Mouse (Mus musculus) forebrain, embryonic 15.5 days (tissue): ENCODE data around the gene Samt4. TPM values are rescaled to one million over a fixed set of nuclear protein-coding genes. Genes with fewer than 3 reads are reported as not detected.
"Not testable (repeated sequence)": the region's sequence is repeated elsewhere in the genome, so short reads cannot be mapped to it uniquely, and the experiment has no call there.

Experiments used
- ATAC-seq: fragments of 200-750 bp; cut with Nextera tagmentation; replicated peaks from 2 replicates; pipeline ENCODE4 v1.8.0; 2017; ENCODE audit warnings: mild to moderate bottlenecking, moderate TSS enrichment, moderate library complexity
- H3K27ac ChIP-seq: fragments of 300-500 bp; sonication (generic); replicated peaks from 2 replicates; pipeline ENCODE4 v1.5.1; 2015; ENCODE audit warnings: mild to moderate bottlenecking, inconsistent platforms
- H3K27me3 ChIP-seq: fragments of 300-500 bp; sonication (generic); 2 replicates; pipeline ENCODE4 v1.6.1; 2015; ENCODE audit warnings: inconsistent platforms
- H3K36me3 ChIP-seq: fragments of 300-500 bp; sonication (generic); 2 replicates; pipeline ENCODE4 v1.6.1; 2015; ENCODE audit warnings: mild to moderate bottlenecking, inconsistent platforms
- H3K4me1 ChIP-seq: fragments of 300-500 bp; sonication (generic); 2 replicates; pipeline ENCODE4 v1.6.1; 2015; ENCODE audit warnings: inconsistent platforms
- H3K4me2 ChIP-seq: fragments of 300-500 bp; sonication (generic); replicated peaks from 2 replicates; pipeline ENCODE4 v1.6.1; 2015; ENCODE audit warnings: mild to moderate bottlenecking, inconsistent platforms
- H3K4me3 ChIP-seq: fragments of 300-500 bp; sonication (generic); 2 replicates; pipeline ENCODE4 v1.5.1; 2015; ENCODE audit warnings: mild to moderate bottlenecking, inconsistent platforms
- H3K9ac ChIP-seq: fragments of 300-500 bp; sonication (generic); replicated peaks from 2 replicates; pipeline ENCODE4 v1.6.1; 2015; ENCODE audit warnings: mild to moderate bottlenecking, inconsistent platforms
- H3K9me3 ChIP-seq: fragments of 300-500 bp; sonication (generic); 2 replicates; pipeline ENCODE4 v1.6.1; 2016; ENCODE audit warnings: inconsistent platforms
- WGBS: fragments of 180-500 bp; shearing (Covaris S2); methylation state at CpG from one replicate; pipeline ENCODE4 v1.1.7; 2015; ENCODE audit warnings: mixed read lengths; 5-methylcytosine and 5-hydroxymethylcytosine counted together
- polyA plus RNA-seq: library from polyadenylated mRNA; unstranded; fragments of >200 nt; fragmentation: Nextera tagmentation; extraction: Ambion mirVana; gene quantifications from 2 replicates; pipeline ENCODE4 v1.2.1, GENCODE M21; 2015

Samt4 gene
- not detected in 2 replicates for polyA plus RNA-seq

DNA sequence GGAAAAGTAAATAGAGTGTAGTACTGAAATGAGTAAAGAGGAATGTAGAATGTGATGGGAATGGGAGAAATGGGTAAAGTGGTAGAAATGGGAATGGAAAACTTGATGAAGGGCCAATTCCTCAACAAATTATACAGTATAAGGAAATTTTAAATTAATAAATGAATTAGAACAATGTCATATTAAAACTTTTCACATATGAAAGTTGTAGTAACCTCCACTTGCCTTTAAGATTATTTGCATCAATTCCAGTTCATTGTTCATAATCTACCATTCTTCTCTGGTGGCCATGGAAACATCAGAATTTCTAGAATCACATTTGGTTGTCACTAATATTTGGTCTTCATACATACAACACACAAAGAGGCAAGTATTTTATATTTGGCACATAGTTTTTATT, at the start of gene Samt4:
Samt4 (plus strand) TSS at position 301 of the 400 bp plus-strand sequence.
- ATAC-seq, result no peak

DNA sequence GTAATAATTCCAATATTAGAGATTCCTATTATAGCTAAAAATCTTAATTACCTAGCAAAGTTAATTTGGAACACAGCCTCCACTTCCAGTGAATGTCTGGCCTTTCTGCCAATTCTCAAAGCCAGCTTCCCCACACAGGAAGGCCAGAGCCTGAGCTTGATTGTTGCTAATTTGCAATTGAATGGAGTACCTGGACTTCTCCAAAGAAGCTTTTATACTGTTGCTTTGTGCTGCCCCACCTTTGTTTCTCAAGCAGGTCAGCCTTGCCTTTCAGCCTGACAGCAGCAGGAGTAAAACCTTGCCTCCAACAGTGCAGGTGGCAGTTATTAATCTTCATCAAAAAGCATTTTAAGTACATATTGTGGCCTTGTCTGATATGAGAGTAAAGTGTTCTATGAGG, 38.1 kb upstream of the Samt4 start:
- not testable (repeated sequence) for H3K4me3 ChIP-seq, H3K27me3 ChIP-seq, H3K4me2 ChIP-seq

More for the DNA sequence above, at the start of gene Samt4:
- no peaks in the 10 kb centered on the region for H3K27me3 ChIP-seq
- no peaks in the 10 kb centered on the region for H3K36me3 ChIP-seq
- H3K4me1 ChIP-seq, result no peaks in the 10 kb centered on the region
- no peak within 1 kb of the TSS for H3K4me2 ChIP-seq
- H3K9ac ChIP-seq, result no peak within 1 kb of the TSS
- H3K9me3 ChIP-seq, result no peaks in the 10 kb centered on the region
- H3K27ac ChIP-seq, result no peak within 1 kb of the TSS
- no peak within 1 kb of the TSS for H3K4me3 ChIP-seq

DNA sequence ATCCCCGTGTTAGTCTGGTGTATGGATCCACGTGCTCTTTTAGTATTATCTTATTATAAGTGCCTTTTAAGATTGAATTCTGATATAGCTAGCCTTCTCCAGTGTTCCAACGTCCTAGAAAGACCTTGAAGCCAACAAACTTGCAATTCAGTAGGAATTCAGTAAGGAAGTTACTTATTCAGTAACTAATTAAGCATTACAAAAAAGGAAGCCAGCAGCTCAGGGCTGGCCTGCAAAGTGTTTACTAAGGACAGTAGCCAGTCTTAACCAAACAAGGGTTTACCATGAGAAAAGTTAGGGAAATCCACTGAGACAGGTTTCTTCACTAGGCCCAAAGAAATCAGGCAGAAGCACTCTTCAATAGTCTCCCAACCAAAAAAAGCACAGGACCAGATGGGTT, 13.4 kb upstream of the Samt4 start:
- ATAC-seq, H3K9me3 ChIP-seq, H3K27ac ChIP-seq, H3K4me1 ChIP-seq, H3K27me3 ChIP-seq, H3K36me3 ChIP-seq, H3K4me3 ChIP-seq, H3K9ac ChIP-seq, H3K4me2 ChIP-seq: not testable (repeated sequence)
- 75% methylated on average over 3 of the region's 3 CpGs for WGBS

More for the DNA sequence above, 38.1 kb upstream of the Samt4 start:
- not testable (repeated sequence) for H3K9me3 ChIP-seq, H3K36me3 ChIP-seq, H3K4me1 ChIP-seq, H3K27ac ChIP-seq, H3K9ac ChIP-seq, ATAC-seq

Other genes starting within 250 kb of the Samt4 start
- gene 4930524N10Rik, start 138.6 kb upstream of the Samt4 start, polyA plus RNA-seq, result not detected in 2 replicates
- gene Samt2, start 97.4 kb downstream of the Samt4 start, polyA plus RNA-seq, result not detected in 2 replicates